21 mouse cellular contexts compared by ENCODE assay signal in genomic region chr11:116008832-116009375, GRCm38 (mm10). TPM values are rescaled to one million over a fixed set of nuclear protein-coding genes. Genes with fewer than 3 reads are reported as not detected.
DNase-seq lines count a peak whose midpoint lies in the region; ATAC-seq lines count a peak whose summit lies in the region.
"Had no signal": no experiment of that assay in that cellular context is flagged by ENCODE, and none has a peak within 500 bp of the region (broad histone marks: within the 10 kb centered on the region; RNA-seq: fewer than 3 reads in every experiment).

No protein-coding gene starts in this region.

- peak; percentile 72 to 80 for DNase-seq in cerebellum, postnatal 10 days
- no peak for DNase-seq in cerebellum, postnatal 4 days (ENCODE audit: low spot score in 2 of 2)
- DNase-seq in forebrain, embryonic 14.5 days (ENCODE audit: low spot score), result no peak
- peak; percentile 19 for DNase-seq in retina, postnatal 1 day
- no peak for DNase-seq in retina, embryonic 14.5 days (ENCODE audit: low spot score)
- DNase-seq in limb, embryonic 10.5 days (ENCODE audit: low spot score), result no peak
- DNase-seq in embryo, embryonic 11 days, result no peak
- DNase-seq: adrenal gland, postnatal 25 days; gastrocnemius, postnatal 10 days; heart, postnatal 10 days; kidney, adult 2 months; lung, adult 18-20 months; lung, postnatal 10 days; thymus, adult 18-20 months had no signal

- no peaks in the 10 kb centered on the region for H3K27me3 ChIP-seq in forebrain, embryonic 15.5 days
- no peaks in the 10 kb centered on the region for H3K27me3 ChIP-seq in forebrain, embryonic 14.5 days (replicated peaks; ENCODE audit: control insufficient read depth, insufficient read depth, low read length)
- H3K27me3 ChIP-seq in limb, embryonic 10.5 days (ENCODE audit: low read depth, poor library complexity, severe bottlenecking), result no peaks in the 10 kb centered on the region
- H3K27me3 ChIP-seq: heart, embryonic 12.5 days; limb, embryonic 13.5 days; neural tube, embryonic 15.5 days had no signal

- H3K27ac ChIP-seq in forebrain, embryonic 15.5 days (replicated peaks), result 0 out of 2 replicates have a peak overlapping the region, but pooled peaks have one; percentile 4
- H3K27ac ChIP-seq in forebrain, embryonic 14.5 days (ENCODE audit: low read depth, low read length), result no peak overlapping the region
- H3K27ac ChIP-seq in limb, embryonic 10.5 days, result peak overlapping the region; percentile 27; the same call in 1 of the 2 replicates
- H3K27ac ChIP-seq: kidney, postnatal 0 days; limb, embryonic 13.5 days; liver, embryonic 12.5 days; neural tube, embryonic 15.5 days had no signal

- no peak overlapping the region for H3K4me2 ChIP-seq in forebrain, embryonic 15.5 days (replicated peaks)
- no peak overlapping the region for H3K4me2 ChIP-seq in forebrain, embryonic 14.5 days (ENCODE audit: low read length)
- H3K4me2 ChIP-seq: heart, embryonic 12.5 days; limb, embryonic 13.5 days; liver, embryonic 12.5 days; midbrain, embryonic 11.5 days; neural tube, embryonic 15.5 days had no signal

- no peaks in the 10 kb centered on the region for H3K36me3 ChIP-seq in forebrain, embryonic 15.5 days
- peaks cover 17% of the 10 kb centered on the region for H3K36me3 ChIP-seq in forebrain, embryonic 14.5 days (ENCODE audit: control insufficient read depth, insufficient read depth, low read length)
- peaks cover 45% of the 10 kb centered on the region for H3K36me3 ChIP-seq in limb, embryonic 10.5 days

- 86% methylated on average over 13 of the region's 13 CpGs for WGBS in forebrain, embryonic 15.5 days
- 80% methylated on average over 13 of the region's 13 CpGs for WGBS in forebrain, embryonic 14.5 days
- 87% methylated on average over 13 of the region's 13 CpGs for WGBS in limb, embryonic 10.5 days

- ATAC-seq in forebrain, embryonic 15.5 days (replicated peaks), result no peak
- no peak for ATAC-seq in forebrain, embryonic 14.5 days
- ATAC-seq: liver, embryonic 12.5 days had no signal

- H3K9me3 ChIP-seq in forebrain, embryonic 15.5 days, result no peaks in the 10 kb centered on the region
- H3K9me3 ChIP-seq in forebrain, embryonic 14.5 days (replicated peaks; ENCODE audit: control insufficient read depth, low read length), result no peaks in the 10 kb centered on the region
- no peaks in the 10 kb centered on the region for H3K9me3 ChIP-seq in limb, embryonic 10.5 days (replicated peaks)
- H3K9me3 ChIP-seq: heart, embryonic 12.5 days; limb, embryonic 13.5 days; liver, embryonic 12.5 days; neural tube, embryonic 15.5 days had no signal

- H3K9ac ChIP-seq in forebrain, embryonic 15.5 days (replicated peaks), result no peak overlapping the region
- H3K9ac ChIP-seq in forebrain, embryonic 14.5 days (ENCODE audit: low read length), result no peak overlapping the region
- H3K9ac ChIP-seq: heart, embryonic 12.5 days; limb, embryonic 13.5 days; liver, embryonic 12.5 days; neural tube, embryonic 15.5 days had no signal

- H3K4me1 ChIP-seq in forebrain, embryonic 15.5 days, result peaks cover 33% of the 10 kb centered on the region
- peaks cover 4% of the 10 kb centered on the region; the same call in 1 of the 2 replicates for H3K4me1 ChIP-seq in forebrain, embryonic 14.5 days (ENCODE audit: control insufficient read depth, insufficient read depth, low read length)
- peaks cover 66% of the 10 kb centered on the region for H3K4me1 ChIP-seq in limb, embryonic 10.5 days

- H3K4me3 ChIP-seq in forebrain, embryonic 15.5 days, result no peak overlapping the region
- no peak overlapping the region for H3K4me3 ChIP-seq in forebrain, embryonic 14.5 days (ENCODE audit: low read depth, low read length)
- no peak overlapping the region for H3K4me3 ChIP-seq in limb, embryonic 10.5 days
- H3K4me3 ChIP-seq: heart, embryonic 12.5 days; limb, embryonic 13.5 days; liver, embryonic 12.5 days; neural tube, embryonic 15.5 days had no signal

RNA-seq across cellular contexts. Expression of gene Galk1, which starts 3.6 kb away (rescaled TPM):
- 58.9 and 64.2 TPM in 2 replicates for polyA plus RNA-seq in forebrain, embryonic 15.5 days (2015; fragmentation: Nextera tagmentation; extraction: Ambion mirVana)
- 53.9 and 59.5 TPM in 2 replicates for polyA plus RNA-seq in forebrain, embryonic 14.5 days (2014; fragmentation: Nextera tagmentation; extraction: Ambion mirVana)
- 243 and 283 TPM in 2 replicates for polyA plus RNA-seq in limb, embryonic 10.5 days (2016; fragmentation: Nextera tagmentation; extraction: Ambion mirVana)

RNA-seq across cellular contexts. Expression of gene H3f3b, which starts 18.9 kb away (rescaled TPM):
- polyA plus RNA-seq in forebrain, embryonic 15.5 days (2015; fragmentation: Nextera tagmentation; extraction: Ambion mirVana), result 2,534 and 2,591 TPM in 2 replicates
- polyA plus RNA-seq in forebrain, embryonic 14.5 days (2014; fragmentation: Nextera tagmentation; extraction: Ambion mirVana), result 2,620 and 3,081 TPM in 2 replicates
- 1,754 and 1,985 TPM in 2 replicates for polyA plus RNA-seq in limb, embryonic 10.5 days (2016; fragmentation: Nextera tagmentation; extraction: Ambion mirVana)

RNA-seq across cellular contexts. Expression of gene Unk, which starts 21.2 kb away (rescaled TPM):
- polyA plus RNA-seq in forebrain, embryonic 15.5 days (2015; fragmentation: Nextera tagmentation; extraction: Ambion mirVana), result 40.4 and 40.8 TPM in 2 replicates
- 23.4 and 24.9 TPM in 2 replicates for polyA plus RNA-seq in forebrain, embryonic 14.5 days (2014; fragmentation: Nextera tagmentation; extraction: Ambion mirVana)
- polyA plus RNA-seq in limb, embryonic 10.5 days (2016; fragmentation: Nextera tagmentation; extraction: Ambion mirVana), result 46.1 and 53.2 TPM in 2 replicates

RNA-seq across cellular contexts. Expression of gene Itgb4, which starts 34.4 kb away (rescaled TPM):
- polyA plus RNA-seq in forebrain, embryonic 15.5 days (2015; fragmentation: Nextera tagmentation; extraction: Ambion mirVana), result 0.52 and 0.69 TPM in 2 replicates
- 0.48 and 0.62 TPM in 2 replicates for polyA plus RNA-seq in forebrain, embryonic 14.5 days (2014; fragmentation: Nextera tagmentation; extraction: Ambion mirVana)
- polyA plus RNA-seq in limb, embryonic 10.5 days (2016; fragmentation: Nextera tagmentation; extraction: Ambion mirVana), result 0.90 and 1.6 TPM in 2 replicates

Comparison
In these comparisons a context has a peak if more than half of its experiments do, and no peak if none do; other contexts are left out.
1. DNase-seq: peak in cerebellum, postnatal 10 days (2 of 2) and retina, postnatal 1 day (single experiment); none in cerebellum, postnatal 4 days (0 of 2), forebrain, embryonic 14.5 days (single experiment), retina, embryonic 14.5 days (single experiment), limb, embryonic 10.5 days (single experiment) and embryo, embryonic 11 days (single experiment).